Mouse (Mus musculus): Measurements from ENCODE around the gene Rpl3l. TPM values are rescaled to one million over a fixed set of nuclear protein-coding genes. Genes with fewer than 3 reads are reported as not detected.

The Rpl3l gene
- total RNA-seq (2023), result 1.6 TPM in 1 of 4 replicates, not detected in the others

DNA sequence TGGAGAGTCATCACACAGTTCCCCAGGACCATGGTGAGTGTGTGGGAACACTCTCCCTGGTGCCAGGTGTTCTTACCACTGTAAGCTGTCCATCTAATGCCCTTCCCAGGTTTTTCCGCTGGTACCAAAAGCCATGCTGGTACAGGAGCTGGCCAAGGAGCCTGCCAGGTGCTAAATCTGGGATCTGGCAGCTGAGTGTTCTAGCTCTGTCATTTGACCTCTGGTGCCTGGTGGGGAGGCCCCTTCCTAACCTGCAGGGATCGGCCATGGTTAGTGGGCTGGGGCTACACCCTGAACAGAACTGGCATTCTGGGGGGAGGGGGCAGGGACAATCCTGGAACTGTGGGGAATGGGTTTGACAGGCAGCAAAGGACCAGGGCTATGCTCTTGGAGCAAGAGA is at the start of gene Rpl3l:
TSS of gene Rpl3l (plus strand) at position 203 of the 400 bp plus-strand sequence.

DNA sequence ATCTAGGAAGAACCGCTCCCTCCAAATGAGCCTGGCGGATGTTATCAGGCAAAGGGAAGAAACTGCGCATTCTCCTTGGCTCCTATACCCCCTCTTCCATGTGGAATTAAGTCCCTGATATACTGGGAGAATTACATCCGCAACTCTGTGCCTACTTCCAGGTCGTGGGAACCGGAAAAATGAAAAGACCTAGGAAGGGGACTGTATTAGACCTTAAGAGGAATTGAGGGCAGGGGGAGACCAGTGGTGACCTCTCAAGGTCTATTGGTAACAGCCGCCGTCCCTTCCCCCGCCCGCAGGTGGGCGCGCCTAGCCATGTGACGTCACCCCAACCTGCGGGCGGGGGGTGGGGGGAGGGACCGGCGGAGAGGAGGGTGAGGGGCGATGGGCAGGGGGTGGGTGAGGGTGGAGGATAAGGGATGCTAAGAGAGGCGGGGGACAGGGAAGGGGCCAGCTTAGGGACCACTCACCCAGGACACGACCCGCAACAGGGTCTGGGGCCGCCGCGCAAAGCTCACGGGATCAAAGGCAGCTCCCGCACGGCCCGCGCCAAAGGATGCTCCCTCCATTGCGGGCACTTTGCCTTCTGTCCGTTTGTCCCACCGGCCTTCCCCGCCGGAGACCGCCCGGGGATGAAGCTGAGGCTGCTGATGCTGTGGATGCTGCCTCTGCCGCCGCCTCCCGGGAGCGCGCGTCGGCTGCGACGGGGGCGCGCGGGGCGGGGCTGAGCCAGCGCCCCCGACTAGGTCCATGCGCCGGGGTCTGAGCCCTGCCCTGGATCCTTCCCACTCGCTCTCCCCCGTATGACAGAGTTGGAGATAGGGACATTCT is 38.2 kb upstream of the Rpl3l start, which contains the start of gene Syngr3:
TSS of gene Syngr3 (minus strand) at position 705 of the 831 bp plus-strand sequence.

DNA sequence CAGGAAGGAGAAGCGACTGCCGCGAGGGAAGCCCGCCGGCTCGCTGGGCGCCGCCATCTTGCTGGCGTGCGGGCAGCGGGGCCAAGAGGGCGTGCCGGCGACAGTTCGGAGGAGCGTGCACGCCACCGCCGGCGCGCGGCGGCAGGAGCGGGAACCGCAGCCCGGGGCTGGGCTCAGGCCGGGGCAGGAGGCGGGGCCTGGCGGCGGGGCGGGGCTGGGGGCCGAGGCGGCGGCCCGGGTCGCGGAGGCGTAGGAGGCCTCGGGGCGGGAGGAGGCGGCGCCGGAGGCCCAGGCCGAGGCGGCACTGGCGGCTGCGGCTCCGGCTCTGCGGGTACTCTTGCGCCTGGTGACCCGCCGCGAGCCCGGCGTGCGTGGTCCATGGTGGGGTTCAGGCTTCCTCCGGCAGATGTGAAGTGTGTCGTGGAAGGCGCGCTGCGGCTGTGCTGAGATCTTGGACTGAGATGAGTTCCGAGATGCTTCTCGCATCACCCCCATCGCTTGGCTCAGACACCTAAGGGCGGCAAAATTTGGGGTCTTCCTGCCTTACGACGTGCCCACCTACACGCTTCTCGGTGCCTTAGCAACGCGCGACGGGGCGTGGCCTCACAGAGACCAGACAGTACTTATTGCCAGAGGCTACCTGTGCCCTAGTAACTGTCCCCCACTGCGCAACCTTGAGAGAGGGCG is 31.5 kb upstream of the Rpl3l start, which contains the start of the genes Gfer and Noxo1:
TSS of gene Gfer (minus strand) at position 146 of the 687 bp plus-strand sequence.
TSS of gene Noxo1 (plus strand) at position 224 of the 687 bp plus-strand sequence.

DNA sequence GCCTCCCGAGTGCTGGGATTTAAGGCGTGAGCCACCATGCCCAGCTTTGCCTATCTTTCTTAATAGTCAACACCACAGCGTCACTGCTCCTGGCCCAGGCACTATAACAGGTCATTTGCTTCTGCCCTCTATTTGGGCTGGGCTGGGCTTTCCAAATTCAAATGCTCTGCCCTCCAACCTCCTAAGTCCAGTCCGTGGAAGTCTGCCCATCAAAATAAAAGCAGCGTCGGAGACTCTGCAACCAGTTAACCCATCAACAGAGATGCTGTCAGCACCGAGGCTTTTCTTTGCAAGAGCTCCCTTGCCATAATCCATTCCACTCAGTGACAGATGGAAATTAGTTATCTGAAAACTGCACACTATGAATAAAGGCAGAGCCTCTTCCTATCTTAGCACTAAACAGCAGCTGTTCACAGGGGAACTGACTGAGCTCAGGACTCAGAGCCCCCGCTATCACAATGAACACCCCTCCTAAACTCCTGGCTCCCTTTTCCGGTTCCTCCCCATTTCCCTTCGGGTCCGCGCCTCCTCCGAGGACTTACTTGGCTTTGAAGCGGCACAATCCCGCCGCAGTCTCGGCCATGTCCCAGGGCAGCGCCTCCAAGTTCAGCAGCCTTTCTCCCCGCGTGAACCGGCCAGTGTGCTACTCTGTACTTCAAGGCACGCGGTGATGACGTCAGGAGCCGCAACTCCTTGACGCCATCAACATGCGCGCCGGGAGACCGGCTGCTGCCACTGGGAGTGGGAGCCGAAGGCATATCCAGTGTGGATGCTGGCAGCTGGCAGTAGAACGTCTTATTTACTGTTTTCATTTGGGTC is 20.4 kb upstream of the Rpl3l start, which contains the start of gene Tbl3:
TSS of gene Tbl3 (minus strand) at position 679 of the 819 bp plus-strand sequence.

DNA sequence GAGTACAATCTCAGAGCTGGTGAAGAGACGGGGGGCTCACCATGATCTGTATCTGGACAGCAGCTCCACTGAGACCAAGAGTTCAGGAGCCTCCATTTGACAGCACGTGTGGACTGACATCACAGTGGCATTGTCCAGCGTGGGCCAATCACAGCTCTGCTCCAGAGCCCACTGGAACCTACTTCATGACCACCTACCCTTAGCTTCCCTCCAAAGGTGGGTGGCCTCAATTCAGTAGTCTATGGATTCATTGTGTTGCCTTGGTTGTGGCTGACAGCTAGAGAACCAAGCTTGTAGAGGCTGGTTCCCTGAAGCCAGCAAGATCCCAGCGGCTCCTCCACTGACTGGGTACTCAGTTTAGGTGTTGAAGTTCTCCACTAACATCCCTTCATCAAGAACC is 9.7 kb upstream of the Rpl3l start, which contains the start of the genes Rnf151 and Rps2:
TSS of gene Rnf151 (minus strand) at position 121 of the 400 bp plus-strand sequence.
TSS of gene Rps2 (plus strand) at position 174 of the 400 bp plus-strand sequence.

DNA sequence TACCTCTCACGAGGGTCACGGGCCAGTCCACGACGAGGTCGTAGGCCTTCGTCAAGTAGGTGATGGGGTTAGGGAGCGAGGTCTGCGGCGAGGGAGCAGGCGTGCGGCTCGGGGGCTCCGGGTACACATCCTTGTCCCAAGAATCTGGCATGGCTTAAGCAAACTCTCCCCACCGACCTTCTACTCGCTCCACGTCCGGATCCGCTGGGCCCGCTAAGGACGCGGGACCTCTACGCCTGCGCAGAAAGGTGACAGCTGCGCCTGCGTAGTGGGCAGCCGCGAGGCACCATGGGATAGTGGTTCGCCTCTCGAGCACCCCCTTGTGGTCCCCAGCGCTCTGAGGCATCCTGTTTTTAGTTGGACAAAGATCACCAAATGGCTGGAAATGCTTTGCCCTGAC is 3.4 kb upstream of the Rpl3l start, which contains the start of gene Ndufb10:
TSS of gene Ndufb10 (minus strand) at position 295 of the 400 bp plus-strand sequence.

DNA sequence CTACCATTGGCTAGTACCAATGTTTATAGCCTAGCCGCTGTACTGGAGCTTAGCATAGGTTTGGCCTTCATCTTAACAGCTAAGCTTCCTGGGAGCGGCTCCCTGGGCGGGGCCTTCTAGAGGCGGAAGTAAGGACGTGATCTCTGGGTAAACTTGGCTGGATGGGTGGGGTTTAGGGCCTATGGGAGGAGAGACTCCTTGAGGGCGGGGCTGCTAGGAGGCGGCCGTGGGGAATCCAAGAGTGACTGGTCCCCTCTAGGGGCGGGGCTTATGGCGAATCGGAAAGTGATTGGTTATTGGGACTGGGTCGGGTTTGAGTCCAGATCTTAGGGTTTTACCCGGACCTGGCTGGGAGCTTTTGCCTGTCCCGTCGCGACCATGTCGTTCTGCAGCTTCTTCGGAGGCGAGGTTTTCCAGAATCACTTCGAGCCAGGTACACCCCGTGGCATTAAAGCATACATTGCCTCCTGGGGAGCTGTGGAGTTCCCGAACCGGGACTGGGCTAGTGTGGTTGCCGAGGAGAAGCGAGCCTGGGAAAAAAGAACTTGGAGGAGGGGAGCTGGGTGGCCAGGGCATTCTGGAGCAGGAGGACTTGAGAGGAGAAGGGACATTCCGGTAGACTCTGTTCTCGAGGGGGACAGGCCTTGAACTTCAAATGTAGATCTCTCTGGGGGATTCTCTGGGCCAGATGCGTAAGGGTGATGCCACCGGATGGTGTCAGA is 8.9 kb downstream of the Rpl3l start, which contains the start of gene Msrb1:
TSS of gene Msrb1 (plus strand) at position 313 of the 722 bp plus-strand sequence.

DNA sequence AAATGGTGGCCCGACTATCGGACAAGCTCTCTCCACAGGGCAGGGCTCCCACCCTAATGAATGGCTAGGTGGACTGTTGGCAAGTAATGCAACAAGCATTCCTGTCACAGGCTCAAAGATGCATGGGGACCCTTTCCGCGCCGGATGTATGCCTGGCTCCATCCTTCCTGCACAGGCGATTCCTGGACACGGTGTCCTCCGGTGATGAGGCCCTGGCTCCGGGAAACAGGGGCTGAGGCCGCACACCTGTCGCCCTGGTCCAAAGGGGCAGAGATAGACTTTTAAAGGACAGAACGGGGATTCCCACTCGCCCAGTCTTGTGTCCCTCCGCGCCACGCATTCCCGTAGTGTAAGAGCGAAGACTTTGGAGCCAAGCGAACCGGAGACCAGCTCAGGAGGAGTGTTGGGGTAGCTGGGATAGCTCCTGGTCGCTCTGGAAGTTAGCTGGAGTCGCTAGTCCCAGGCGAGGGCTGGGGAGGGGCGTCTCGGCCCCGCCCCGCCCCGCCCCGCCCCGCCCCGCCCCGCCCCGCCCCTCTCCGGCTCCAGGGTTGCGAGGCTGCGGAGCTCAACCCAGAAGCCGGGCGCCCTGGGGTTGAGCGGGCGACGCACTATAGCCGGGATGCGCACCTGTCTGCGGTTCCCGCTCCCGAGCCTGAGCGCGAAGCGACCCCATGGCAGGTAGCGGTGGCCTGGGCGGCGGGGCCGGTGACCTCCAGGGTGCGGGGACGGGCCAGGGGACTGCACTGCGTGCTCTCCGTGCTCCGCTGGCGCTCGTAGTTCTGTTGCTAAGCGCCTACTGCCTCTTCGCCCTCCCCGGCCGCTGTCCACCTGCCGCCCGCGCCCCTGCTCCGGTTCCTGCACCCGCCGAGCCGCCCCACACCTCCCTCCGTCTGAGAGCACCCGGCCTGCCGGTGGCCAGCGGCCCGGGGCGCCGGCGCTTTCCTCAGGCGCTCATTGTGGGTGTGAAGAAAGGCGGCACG is 25.1 kb downstream of the Rpl3l start, which contains the start of gene Hs3st6:
TSS of gene Hs3st6 (plus strand) at position 574 of the 980 bp plus-strand sequence.

Other genes with a start within 250 kb of the Rpl3l start
- gene Mlst8, start 248.7 kb upstream of the Rpl3l start, total RNA-seq (2023), result 16.1 to 24.1 TPM (median 21.4 TPM) in 4 replicates
- not detected in 4 replicates for gene Caskin1, start 239.2 kb upstream of the Rpl3l start, total RNA-seq (2023)
- 174 to 212 TPM (median 202 TPM) in 4 replicates for gene Traf7, start 199.9 kb upstream of the Rpl3l start, total RNA-seq (2023)
- 0.92 to 3.0 TPM (median 1.4 TPM) in 4 replicates for gene Rab26, start 193.6 kb upstream of the Rpl3l start, total RNA-seq (2023)
- 66.6 to 77.7 TPM (median 73.9 TPM) in 4 replicates for gene Pkd1, start 178.0 kb upstream of the Rpl3l start, total RNA-seq (2023)
- gene Tsc2, start 95.2 kb upstream of the Rpl3l start, total RNA-seq (2023), result 90.9 to 106 TPM (median 96.8 TPM) in 4 replicates
- gene Nthl1, start 95.1 kb upstream of the Rpl3l start, total RNA-seq (2023), result 4.4 to 5.8 TPM (median 5.0 TPM) in 4 replicates
- 0.41 to 0.48 TPM in 2 of 4 replicates, not detected in the others for gene Slc9a3r2, start 77.5 kb upstream of the Rpl3l start, total RNA-seq (2023)
- not detected in 4 replicates for gene Npw, start 69.4 kb upstream of the Rpl3l start, total RNA-seq (2023)
- gene Zfp598, start 58.1 kb upstream of the Rpl3l start, total RNA-seq (2023), result 54.6 to 60.8 TPM (median 56.6 TPM) in 4 replicates
- not detected in 4 replicates for gene Syngr3, start 37.9 kb upstream of the Rpl3l start, total RNA-seq (2023)
- 12.9 to 22.3 TPM (median 19.2 TPM) in 4 replicates for gene Gfer, start 31.7 kb upstream of the Rpl3l start, total RNA-seq (2023)
- gene Noxo1, start 31.6 kb upstream of the Rpl3l start, total RNA-seq (2023), result 5.5 to 8.2 TPM (median 5.8 TPM) in 4 replicates
- 27.5 to 42.8 TPM (median 32.7 TPM) in 4 replicates for gene Tbl3, start 20.2 kb upstream of the Rpl3l start, total RNA-seq (2023)
- not detected in 4 replicates for gene Rnf151, start 9.8 kb upstream of the Rpl3l start, total RNA-seq (2023)
- gene Rps2, start 9.7 kb upstream of the Rpl3l start, total RNA-seq (2023), result 1,219 to 1,283 TPM (median 1,236 TPM) in 4 replicates
- gene Ndufb10, start 3.3 kb upstream of the Rpl3l start, total RNA-seq (2023), result 67.0 to 84.4 TPM (median 75.9 TPM) in 4 replicates
- gene Msrb1, start 8.8 kb downstream of the Rpl3l start, total RNA-seq (2023), result 32.3 to 40.3 TPM (median 34.7 TPM) in 4 replicates
- gene Hs3st6, start 25.2 kb downstream of the Rpl3l start, total RNA-seq (2023), result not detected in 4 replicates
- not detected in 4 replicates for gene Meiob, start 76.5 kb downstream of the Rpl3l start, total RNA-seq (2023)
- 29.2 to 37.9 TPM (median 31.8 TPM) in 4 replicates for gene Hagh, start 112.3 kb downstream of the Rpl3l start, total RNA-seq (2023)
- 1.6 to 2.9 TPM (median 2.5 TPM) in 4 replicates for gene Fahd1, start 122.5 kb downstream of the Rpl3l start, total RNA-seq (2023)
- 0.45 to 0.72 TPM (median 0.59 TPM) in 4 replicates for gene Igfals, start 138.2 kb downstream of the Rpl3l start, total RNA-seq (2023)
- gene Nubp2, start 158.5 kb downstream of the Rpl3l start, total RNA-seq (2023), result 53.9 to 62.6 TPM (median 58.4 TPM) in 4 replicates
- 22.1 to 30.5 TPM (median 28.7 TPM) in 4 replicates for gene Spsb3, start 158.8 kb downstream of the Rpl3l start, total RNA-seq (2023)
- 65.3 to 77.7 TPM (median 72.9 TPM) in 4 replicates for gene Eme2, start 167.3 kb downstream of the Rpl3l start, total RNA-seq (2023)
- 27.2 to 32.9 TPM (median 29.8 TPM) in 4 replicates for gene Mrps34, start 167.3 kb downstream of the Rpl3l start, total RNA-seq (2023)
- gene Nme3, start 168.7 kb downstream of the Rpl3l start, total RNA-seq (2023), result 16.7 to 22.9 TPM (median 20.5 TPM) in 4 replicates
- gene Mapk8ip3, start 209.2 kb downstream of the Rpl3l start, total RNA-seq (2023), result 208 to 219 TPM (median 213 TPM) in 4 replicates
- gene Jpt2, start 232.9 kb downstream of the Rpl3l start, total RNA-seq (2023), result 26.3 to 41.9 TPM (median 33.7 TPM) in 4 replicates